Mouse (Mus musculus): Measurements from ENCODE around the gene Dusp5.
"Not testable (repeated sequence)": the region's sequence is repeated elsewhere in the genome, so short reads cannot be mapped to it uniquely, and the experiment has no call there.

Dusp5 gene

GRCm38 (mm10) chr19:53528752-53529454 is at the start of gene Dusp5:
TSS of gene Dusp5 (plus strand) at chr19:53529109.
- in situ Hi-C loops (cut with MboI, MseI), result no loop called here

GRCm38 (mm10) chr19:53479590-53479989 is 49.3 kb upstream of the Dusp5 start:
- in situ Hi-C loops (cut with MboI, MseI), result no loop called here

GRCm38 (mm10) chr19:53482093-53482492 is 46.8 kb upstream of the Dusp5 start:
- in situ Hi-C loops (cut with MboI, MseI), result no loop called here

- in situ Hi-C loops (cut with MboI, MseI), result no loop called here
Observed at GRCm38 (mm10) chr19:53482527-53482926, 46.4 kb upstream of the Dusp5 start.

GRCm38 (mm10) chr19:53483984-53484383 is 44.9 kb upstream of the Dusp5 start:
- in situ Hi-C loops (cut with MboI, MseI), result no loop called here

GRCm38 (mm10) chr19:53484918-53485317 is 44.0 kb upstream of the Dusp5 start:
- in situ Hi-C loops (cut with MboI, MseI), result no loop called here

- in situ Hi-C loops (cut with MboI, MseI), result no loop called here
Observed at GRCm38 (mm10) chr19:53489187-53489586, 39.7 kb upstream of the Dusp5 start.

GRCm38 (mm10) chr19:53489910-53490309 is 39.0 kb upstream of the Dusp5 start:
- in situ Hi-C loops (cut with MboI, MseI), result no loop called here

GRCm38 (mm10) chr19:53490898-53491297 is 38.0 kb upstream of the Dusp5 start:
- in situ Hi-C loops (cut with MboI, MseI), result no loop called here

GRCm38 (mm10) chr19:53492528-53492927 is 36.4 kb upstream of the Dusp5 start:
- in situ Hi-C loops (cut with MboI, MseI), result no loop called here

GRCm38 (mm10) chr19:53493866-53494265 is 35.0 kb upstream of the Dusp5 start:
- in situ Hi-C loops (cut with MboI, MseI), result no loop called here

GRCm38 (mm10) chr19:53497910-53498309 is 31.0 kb upstream of the Dusp5 start:
- in situ Hi-C loops (cut with MboI, MseI), result no loop called here

GRCm38 (mm10) chr19:53499049-53499448 is 29.9 kb upstream of the Dusp5 start:
- in situ Hi-C loops (cut with MboI, MseI), result no loop called here

- in situ Hi-C loops (cut with MboI, MseI), result no loop called here
Observed at GRCm38 (mm10) chr19:53499451-53499940, 29.4 kb upstream of the Dusp5 start.

- in situ Hi-C loops (cut with MboI, MseI), result no loop called here
Observed at GRCm38 (mm10) chr19:53500298-53501006, 28.5 kb upstream of the Dusp5 start.

GRCm38 (mm10) chr19:53501239-53501638 is 27.7 kb upstream of the Dusp5 start:
- in situ Hi-C loops (cut with MboI, MseI), result not testable (repeated sequence)

GRCm38 (mm10) chr19:53501765-53502164 is 27.1 kb upstream of the Dusp5 start:
- in situ Hi-C loops (cut with MboI, MseI), result no loop called here

- in situ Hi-C loops (cut with MboI, MseI), result no loop called here
Observed at GRCm38 (mm10) chr19:53502891-53503371, 26.0 kb upstream of the Dusp5 start.

GRCm38 (mm10) chr19:53504181-53504580 is 24.7 kb upstream of the Dusp5 start:
- in situ Hi-C loops (cut with MboI, MseI), result no loop called here

GRCm38 (mm10) chr19:53505728-53506127 is 23.2 kb upstream of the Dusp5 start:
- in situ Hi-C loops (cut with MboI, MseI), result no loop called here

- in situ Hi-C loops (cut with MboI, MseI), result no loop called here
Observed at GRCm38 (mm10) chr19:53507497-53507896, 21.4 kb upstream of the Dusp5 start.

- in situ Hi-C loops (cut with MboI, MseI), result no loop called here
Observed at GRCm38 (mm10) chr19:53511244-53511934, 17.5 kb upstream of the Dusp5 start.
